Mouse (Mus musculus) embryo, embryonic 10 days (tissue): ENCODE data around the gene Cbfa2t2.
A peak's percentile ranks its signal among the peaks of the same experiment; 100 is the strongest.

ENCODE experiments used
- DNase-seq: peaks from one replicate; pipeline ENCODE4 v3.0.0-alpha.2; 2015; ENCODE audit warnings: low spot score

The Cbfa2t2 gene

DNA sequence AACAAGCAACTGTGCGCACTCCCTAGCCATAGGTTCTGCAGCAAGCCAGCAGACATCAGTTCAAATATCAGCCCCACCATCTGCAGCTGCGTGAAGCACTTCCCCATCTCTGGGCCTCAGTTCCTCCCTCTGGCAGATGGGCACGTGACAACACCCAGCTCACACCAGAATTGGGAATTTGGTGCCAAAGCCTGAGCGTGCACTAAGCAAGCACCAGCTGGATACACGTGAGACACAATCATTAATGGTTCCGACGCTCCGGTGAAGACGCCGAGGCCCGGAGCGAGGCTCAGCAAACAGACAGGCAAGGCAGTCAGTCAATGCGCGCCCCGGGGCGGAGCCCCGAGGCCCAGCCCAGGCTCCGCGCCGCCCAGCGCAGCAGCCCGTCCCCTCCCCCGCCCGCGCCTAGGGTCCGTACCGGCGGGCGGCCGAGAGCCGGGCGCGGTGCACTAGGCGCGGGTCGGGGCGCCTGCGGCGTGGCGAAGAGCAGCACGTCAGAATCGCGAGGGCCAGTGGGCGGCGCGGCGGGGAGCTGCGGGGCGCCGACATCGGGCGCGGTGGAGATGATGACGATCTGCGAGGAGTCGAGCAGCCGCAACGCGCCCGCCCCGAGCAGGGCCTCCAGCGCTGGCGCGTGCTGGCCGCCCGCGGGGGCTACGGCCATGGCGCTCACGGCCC, 132.9 kb downstream of the Cbfa2t2 start:
- peak; percentile 56 for DNase-seq

DNA sequence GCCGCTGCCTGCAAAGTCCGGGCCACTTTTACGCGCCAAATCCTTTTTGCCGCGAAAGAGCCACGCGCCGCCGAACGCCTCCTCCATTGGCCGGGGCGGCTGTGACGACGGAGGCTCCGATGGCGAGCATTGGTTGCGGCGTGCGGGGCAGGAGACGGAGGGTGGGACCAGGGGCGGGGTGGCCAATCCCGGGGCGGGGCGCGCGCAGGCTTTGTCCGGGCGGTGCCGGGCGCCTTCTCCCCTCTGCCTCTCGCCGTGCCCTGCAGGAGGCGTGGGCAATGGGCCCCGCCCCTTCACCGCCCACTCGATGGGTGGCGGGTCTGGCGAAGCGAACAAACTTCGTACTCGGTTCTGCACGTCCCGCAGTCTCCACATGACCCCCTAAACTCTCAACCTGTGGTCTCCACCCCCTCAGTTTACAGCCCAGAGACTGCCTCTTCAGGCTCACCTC, 133.6 kb downstream of the Cbfa2t2 start, which contains the start of gene E2f1:
TSS of gene E2f1 (minus strand) at position 57 of the 451 bp plus-strand sequence.
- peak; percentile 98 for DNase-seq

DNA sequence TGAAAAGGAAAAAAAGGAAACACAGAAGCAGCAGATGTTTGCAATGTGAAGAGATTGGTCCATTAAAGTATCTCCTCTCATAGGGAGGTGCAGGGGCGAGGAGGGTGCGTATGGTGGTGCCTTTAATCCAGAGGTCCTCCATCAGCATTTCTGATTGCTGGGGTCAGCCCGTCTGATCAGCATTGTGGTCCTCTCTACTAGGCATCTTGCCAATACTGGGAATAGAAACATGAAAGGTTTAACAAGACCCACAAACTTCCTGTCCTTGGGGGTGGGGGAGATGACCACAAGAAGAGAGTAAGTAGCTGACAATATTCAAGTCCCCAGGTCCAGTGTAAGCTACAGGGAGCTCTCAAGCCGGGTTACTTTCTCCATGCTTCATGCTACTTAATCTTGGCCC, 134.4 kb downstream of the Cbfa2t2 start:
- DNase-seq = no peak

DNA sequence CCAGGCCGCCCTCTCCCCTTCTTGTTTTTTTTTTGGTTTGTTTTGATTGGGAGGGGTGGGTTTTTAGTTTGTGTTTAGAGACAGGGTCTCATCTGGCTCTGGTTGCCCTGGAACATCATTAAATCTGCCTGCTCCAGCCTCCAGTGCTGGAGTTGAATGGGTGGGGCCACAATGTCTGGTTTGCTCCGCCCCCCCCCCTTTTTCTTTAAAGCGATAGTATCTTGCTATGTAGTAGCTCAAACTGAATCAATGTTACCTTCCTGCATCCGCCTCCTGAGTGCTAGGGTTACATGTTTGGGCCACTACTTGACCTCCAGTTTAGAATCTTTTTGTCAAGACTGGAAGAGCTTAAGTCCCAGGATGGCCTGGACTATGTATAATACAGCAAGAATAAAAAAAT, 135.0 kb downstream of the Cbfa2t2 start:
- DNase-seq = no peak

DNA sequence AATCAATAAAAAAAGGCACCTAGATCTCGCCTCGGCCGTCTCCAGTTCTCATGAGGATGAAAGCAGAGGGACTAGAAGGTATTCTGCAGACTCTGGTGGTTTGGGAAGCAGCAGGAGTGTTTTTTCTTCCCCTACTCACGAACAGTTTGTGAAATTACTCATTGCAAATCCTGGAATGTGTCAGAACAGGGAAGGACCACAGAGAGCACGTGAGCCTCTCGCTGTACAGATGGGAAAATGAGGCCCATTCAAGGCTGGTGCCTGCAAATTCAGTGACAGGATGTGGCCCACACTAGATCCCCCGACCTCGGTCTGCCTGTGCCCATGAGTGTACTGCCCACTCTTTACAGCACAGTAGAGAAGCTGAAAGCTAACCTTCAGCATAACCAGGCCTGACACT, 135.7 kb downstream of the Cbfa2t2 start:
- DNase-seq = no peak

DNA sequence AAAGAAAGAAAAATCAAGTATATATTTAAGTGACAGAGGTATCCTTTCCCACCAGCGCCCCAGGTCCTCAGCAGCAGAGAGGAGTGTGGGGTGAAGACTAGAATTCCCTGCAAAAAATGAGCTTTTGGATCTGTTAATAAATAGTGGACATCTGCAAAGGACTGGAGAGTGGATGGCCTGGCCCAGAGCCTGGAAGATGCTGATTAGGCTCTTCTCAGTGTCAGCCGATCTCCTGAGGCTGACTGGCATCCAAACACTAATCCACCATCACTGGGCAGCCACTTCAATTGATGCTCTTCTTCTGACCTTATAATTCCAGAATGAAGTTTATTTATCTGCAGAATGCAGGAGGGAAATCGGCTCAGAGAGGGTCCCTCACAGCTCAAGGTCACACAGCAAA, 136.7 kb downstream of the Cbfa2t2 start:
- no peak for DNase-seq

DNA sequence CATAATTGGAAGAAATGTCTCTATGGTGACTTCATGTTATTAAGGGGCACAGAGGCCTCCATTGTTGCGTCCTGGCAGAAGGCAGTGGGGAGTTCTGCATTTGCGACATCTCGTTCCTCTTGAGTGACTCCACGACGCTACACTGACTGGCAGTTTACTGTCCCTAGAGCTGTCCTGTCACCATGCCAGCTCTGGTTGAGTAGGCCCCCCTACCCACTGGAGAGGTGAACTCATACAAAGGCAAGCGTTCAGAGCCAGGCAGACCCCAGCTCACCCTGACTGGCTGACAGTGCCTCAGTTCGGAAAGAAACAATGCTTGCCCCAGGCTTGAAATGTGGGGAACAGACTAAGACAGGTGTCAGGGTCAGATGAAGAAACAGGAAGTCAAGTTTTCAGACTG, 138.0 kb downstream of the Cbfa2t2 start:
- no peak for DNase-seq

DNA sequence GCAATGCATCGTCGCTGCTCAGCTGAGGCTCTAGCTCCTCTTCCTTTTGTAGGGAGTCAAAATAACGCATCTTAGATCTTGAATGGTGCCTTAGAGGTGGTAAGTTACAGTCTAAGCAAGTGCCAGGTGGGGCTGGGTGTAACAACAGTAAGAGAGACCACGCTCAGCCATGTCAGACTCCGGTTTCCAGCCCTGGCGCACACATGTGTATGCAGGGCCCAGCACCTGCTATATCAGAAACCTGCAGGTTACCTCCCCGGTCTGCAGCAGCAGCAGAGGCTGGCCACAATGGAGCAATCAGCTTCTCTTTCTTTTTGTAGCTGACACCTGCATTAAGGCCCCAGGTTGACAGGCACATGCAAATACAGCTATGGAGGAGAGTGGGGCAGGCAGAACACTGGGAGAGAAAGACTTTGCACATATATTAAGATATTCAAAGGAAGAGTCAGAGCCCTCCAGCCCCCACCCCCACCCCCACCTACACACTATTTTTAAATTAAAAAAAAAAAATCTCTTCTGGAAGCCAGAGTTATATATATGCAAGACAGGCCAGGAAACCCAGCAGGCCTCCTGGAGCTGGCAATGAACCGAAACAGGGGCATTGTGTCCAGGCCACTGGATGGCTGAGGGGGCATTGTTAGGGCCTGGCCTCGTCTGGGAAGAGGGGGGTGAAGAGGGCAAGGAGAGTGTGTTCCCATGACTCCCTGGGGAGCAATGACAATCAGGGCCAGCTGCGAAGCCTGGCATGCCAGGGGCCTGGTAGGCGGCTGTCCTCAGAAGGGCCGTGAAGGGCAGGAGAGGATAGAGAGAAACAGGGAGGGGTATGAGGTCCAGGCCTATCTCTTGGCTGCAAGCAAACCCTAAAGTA, 140.8 kb downstream of the Cbfa2t2 start:
- peak; percentile 71 for DNase-seq

DNA sequence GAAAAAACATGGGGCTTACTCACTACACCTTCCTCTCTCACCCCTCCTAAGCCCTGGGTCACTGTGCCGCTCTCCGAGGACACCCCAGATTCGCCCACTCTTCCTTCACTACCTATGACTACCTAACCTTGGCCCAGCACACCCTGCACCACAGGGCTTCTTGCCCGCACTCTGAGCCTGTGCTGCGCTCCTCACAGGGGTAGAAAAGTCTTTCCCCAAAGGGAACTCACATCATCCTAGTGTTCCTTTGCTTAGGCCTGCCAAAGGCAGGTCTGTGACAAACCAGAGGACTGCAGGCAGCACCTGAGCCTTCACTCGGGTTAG, 141.4 kb downstream of the Cbfa2t2 start:
- no peak for DNase-seq

DNA sequence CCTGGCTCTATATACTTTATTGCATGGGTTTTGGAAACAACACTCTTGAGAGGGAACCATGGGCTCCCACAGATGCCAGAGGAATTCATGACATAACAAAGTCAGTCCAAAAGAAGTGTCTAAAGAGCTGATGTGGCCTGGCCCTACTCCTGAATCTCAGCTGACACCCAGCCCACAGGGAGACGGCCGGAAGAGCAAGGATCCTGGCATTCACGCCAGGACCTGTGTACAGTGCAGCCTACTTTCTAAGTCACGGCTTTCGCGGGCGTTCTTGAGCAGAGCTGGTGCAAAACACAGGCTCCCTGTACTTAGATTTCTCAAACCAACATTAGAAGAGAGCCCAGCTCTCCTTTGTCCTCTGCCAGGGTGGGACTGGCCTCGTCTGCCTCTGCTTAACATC, 144.3 kb downstream of the Cbfa2t2 start:
- DNase-seq = no peak

DNA sequence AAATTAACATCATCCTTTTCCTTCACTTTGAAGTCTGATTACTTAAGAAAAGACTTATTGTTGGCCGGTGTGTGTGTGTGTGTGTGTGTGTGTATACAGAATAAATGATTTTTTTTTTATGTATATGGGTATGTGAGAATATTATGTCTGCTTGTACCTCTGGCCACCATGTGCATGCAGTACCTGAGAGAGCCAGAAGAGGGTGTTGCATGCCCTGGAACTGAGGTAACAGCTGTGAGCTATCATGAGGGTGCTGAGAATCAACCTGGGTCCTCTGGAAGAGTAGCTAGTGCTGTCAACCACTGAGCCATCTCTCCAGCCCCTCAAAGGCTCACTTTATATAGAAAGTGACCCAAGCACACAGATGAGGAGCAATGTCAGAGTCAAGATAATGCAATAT, 145.1 kb downstream of the Cbfa2t2 start:
- no peak for DNase-seq

DNA sequence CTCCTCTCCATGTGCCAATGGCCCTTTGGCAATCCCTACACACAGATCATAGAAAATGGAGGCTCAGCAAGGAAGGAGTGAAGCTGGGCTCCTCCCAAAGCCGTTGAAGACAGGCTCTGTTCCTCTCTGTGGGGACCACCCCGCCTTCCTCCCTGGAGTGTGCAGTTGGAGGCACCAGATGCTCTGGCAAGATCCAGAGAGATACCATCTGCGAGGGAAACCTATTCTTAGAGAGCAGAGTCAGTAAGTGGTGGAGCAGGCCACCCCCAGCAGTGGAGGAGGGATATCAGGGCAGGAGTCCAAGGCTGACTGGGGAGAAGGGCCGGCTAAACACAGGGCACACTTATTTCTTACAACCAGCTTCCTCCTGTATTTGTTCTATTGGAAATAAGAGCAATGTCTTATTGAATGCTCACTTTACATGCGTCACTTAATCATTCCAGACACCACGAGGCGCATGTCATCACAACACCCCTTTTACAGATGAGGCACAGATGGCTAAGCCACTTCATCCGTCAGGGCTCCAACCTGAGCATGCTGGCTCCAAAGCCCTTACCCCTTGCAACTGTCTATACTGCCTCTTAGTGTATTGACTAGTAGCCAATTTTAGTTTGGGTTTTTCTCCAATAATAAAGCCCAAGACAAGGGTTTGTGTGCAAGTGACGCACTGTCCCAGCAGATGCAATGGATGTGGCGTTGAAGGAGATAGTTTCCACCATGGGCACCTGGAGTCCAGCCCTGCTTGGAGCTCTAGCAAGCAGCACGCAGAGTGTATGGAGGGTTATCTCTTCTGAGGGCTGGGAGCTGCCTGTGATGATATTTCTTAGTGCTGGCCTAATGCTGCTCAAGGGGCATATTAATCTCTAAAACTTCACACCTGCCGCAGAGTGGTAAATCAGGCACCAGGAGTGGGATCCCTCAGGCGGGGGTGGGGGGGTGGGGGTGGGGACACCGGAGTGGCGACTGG, 147.9 kb downstream of the Cbfa2t2 start:
- no peak for DNase-seq

DNA sequence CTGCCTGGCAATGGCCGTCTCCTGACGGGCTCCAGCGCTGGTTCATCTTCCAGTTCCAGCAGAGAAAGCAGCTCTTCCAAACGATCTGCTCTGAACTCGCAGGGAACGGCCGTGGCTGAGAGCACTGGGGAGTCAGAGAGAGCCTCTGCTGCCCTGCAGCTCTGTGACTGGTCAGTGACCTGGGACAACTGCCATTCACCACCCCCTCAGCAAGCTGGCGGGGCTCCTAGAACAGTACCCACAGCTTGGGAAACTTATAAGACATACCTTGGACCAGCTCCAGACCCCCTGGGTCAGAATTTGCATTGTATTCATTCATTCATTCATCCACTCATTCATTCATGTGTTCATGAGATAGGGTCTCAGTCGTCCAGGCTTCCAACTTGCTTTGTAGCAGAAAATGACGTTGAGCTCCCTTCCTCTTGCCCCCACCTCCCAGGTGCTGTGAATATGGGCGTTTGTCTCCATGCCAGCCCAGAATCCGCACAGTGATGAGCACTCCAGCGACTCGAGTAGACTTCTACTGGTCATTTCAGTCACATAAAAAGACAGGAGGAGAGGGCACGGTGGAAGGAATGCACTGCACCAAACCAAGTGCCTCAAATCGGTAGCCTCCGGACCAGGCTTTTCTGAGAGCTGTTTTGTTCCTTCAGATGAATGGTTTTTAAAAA, 148.8 kb downstream of the Cbfa2t2 start:
- no peak for DNase-seq

DNA sequence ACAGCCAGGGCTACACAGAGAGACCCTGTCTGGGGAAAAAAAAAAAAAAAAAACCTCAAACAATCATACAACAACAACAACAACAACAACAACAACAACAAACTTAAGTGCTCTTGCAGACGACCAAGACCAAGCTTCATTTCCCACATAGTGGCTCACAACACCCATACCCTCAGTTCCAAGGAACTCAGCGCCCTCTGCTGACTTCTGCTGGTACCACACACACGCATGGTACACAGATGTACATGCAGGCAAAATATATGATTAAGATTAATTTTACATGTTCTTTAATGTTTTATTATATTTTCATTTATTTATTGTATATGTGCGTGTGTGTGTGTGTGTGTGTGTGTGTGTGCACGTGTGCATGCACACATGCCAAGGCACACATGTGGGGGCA, 150.1 kb downstream of the Cbfa2t2 start:
- DNase-seq = peak; percentile 69
